Mouse (Mus musculus) CH12.LX (cell line): ENCODE measurements around the gene Zbtb46. TPM values are rescaled to one million over a fixed set of nuclear protein-coding genes. Genes with fewer than 3 reads are reported as not detected.

Experiments
- DNase-seq: peaks from one replicate; pipeline ENCODE4 v3.0.0-alpha.2; 2013; ENCODE audit errors: extremely low read depth
- H3K27ac ChIP-seq: 2 replicates; pipeline ENCODE4 v1.5.1; 2012; ENCODE audit warnings: low read depth, mild to moderate bottlenecking, control low read depth, moderate library complexity; ENCODE audit not compliant: insufficient read depth
- H3K27me3 ChIP-seq: replicated peaks from 2 replicates; pipeline ENCODE3; 2012; ENCODE audit warnings: inconsistent platforms
- H3K36me3 ChIP-seq, 2 experiments: replicated peaks in 1 of 2; 2 replicates each; pipeline versions ENCODE3 to v1.6.1; 2012; ENCODE audit warnings: inconsistent platforms in 1 of 2, low read length in 1 of 2, mild to moderate bottlenecking in 1 of 2, mixed read lengths in 1 of 2, moderate library complexity in 1 of 2; ENCODE audit not compliant: control insufficient read depth in 1 of 2, insufficient read depth in 1 of 2
- H3K4me1 ChIP-seq, 2 experiments: 2 replicates each; pipeline ENCODE4 v1.6.1; 2012; ENCODE audit warnings: inconsistent platforms in 1 of 2, moderate library complexity in 1 of 2; ENCODE audit not compliant: insufficient read depth in 2 of 2, control insufficient read depth in 1 of 2
- H3K4me2 ChIP-seq: 2 replicates; pipeline ENCODE4 v1.6.1; 2012; ENCODE audit warnings: low read depth, mild to moderate bottlenecking, control low read depth; ENCODE audit not compliant: poor library complexity, insufficient read depth, severe bottlenecking
- H3K4me3 ChIP-seq, 3 experiments: fragments of 150-350 bp in 1 of 3; sonication (generic) in 1 of 3; replicated peaks in 1 of 3; 2 replicates each; pipeline versions ENCODE3 to v1.5.1; 2011 to 2012; ENCODE audit warnings: low read depth in 2 of 3, low read length in 2 of 3, mild to moderate bottlenecking in 2 of 3, moderate library complexity in 2 of 3, control low read depth in 1 of 3, improper control_type of control experiment in 1 of 3, inconsistent platforms in 1 of 3, mixed read lengths in 1 of 3; ENCODE audit not compliant: poor library complexity in 1 of 3
- H3K79me2 ChIP-seq: replicated peaks from 2 replicates; pipeline ENCODE4 v1.6.1; 2012; ENCODE audit warnings: mild to moderate bottlenecking, moderate library complexity; ENCODE audit not compliant: control insufficient read depth, poor library complexity, insufficient read depth, severe bottlenecking; ENCODE audit errors: extremely low read depth
- H3K9ac ChIP-seq: 2 replicates; pipeline ENCODE4 v1.6.1; 2012; ENCODE audit warnings: low read depth, mild to moderate bottlenecking, control low read depth, moderate library complexity; ENCODE audit not compliant: insufficient read depth
- H3K9me3 ChIP-seq: replicated peaks from 2 replicates; pipeline ENCODE3; 2012; ENCODE audit warnings: low read length, inconsistent platforms, mixed read lengths
- CHD1 ChIP-seq: IDR thresholded peaks from 2 replicates; pipeline ENCODE4 v1.6.1; 2012; ENCODE audit warnings: low read depth, low read length, improper control_type of control experiment, inconsistent platforms
- CHD2 ChIP-seq: IDR thresholded peaks from 2 replicates; pipeline ENCODE4 v1.6.1; 2011; ENCODE audit warnings: low read length, improper control_type of control experiment
- CTCF ChIP-seq, 2 experiments: IDR thresholded peaks in 1 of 2; conservative IDR thresholded peaks in 1 of 2; 2 replicates each; pipeline ENCODE4 v1.5.1; 2011 to 2012; ENCODE audit warnings: low read depth in 2 of 2, low read length in 2 of 2, improper control_type of control experiment in 1 of 2, inconsistent platforms in 1 of 2, mild to moderate bottlenecking in 1 of 2, moderate library complexity in 1 of 2
- E2F4 ChIP-seq: IDR thresholded peaks from 2 replicates; pipeline ENCODE4 v1.6.1; 2011; ENCODE audit warnings: low read depth, low read length, improper control_type of control experiment; ENCODE audit not compliant: insufficient replicate concordance
- ETS1 ChIP-seq: conservative IDR thresholded peaks from 2 replicates; pipeline ENCODE4 v1.6.1; 2012; ENCODE audit warnings: low read depth, mild to moderate bottlenecking, inconsistent platforms, low read length, improper control_type of control experiment, moderate library complexity
- IRF4 ChIP-seq: IDR thresholded peaks from 2 replicates; pipeline ENCODE4 v1.6.1; 2014; ENCODE audit warnings: low read depth, mild to moderate bottlenecking, inconsistent platforms, low read length, improper control_type of control experiment
- JUN ChIP-seq: IDR thresholded peaks from 2 replicates; pipeline ENCODE4 v1.6.1; 2011; ENCODE audit warnings: low read depth, mild to moderate bottlenecking, low read length, improper control_type of control experiment, moderate library complexity; ENCODE audit not compliant: insufficient read depth
- KAT2A ChIP-seq: IDR thresholded peaks from 2 replicates; pipeline ENCODE4 v1.6.1; 2012; ENCODE audit warnings: low read length, improper control_type of control experiment, inconsistent platforms; ENCODE audit not compliant: insufficient replicate concordance
- MAFK ChIP-seq: IDR thresholded peaks from 2 replicates; pipeline ENCODE4 v1.6.1; 2011; ENCODE audit warnings: low read length, improper control_type of control experiment; ENCODE audit not compliant: insufficient replicate concordance
- MAZ ChIP-seq: IDR thresholded peaks from 2 replicates; pipeline ENCODE4 v1.6.1; 2012; ENCODE audit warnings: low read depth, mild to moderate bottlenecking, inconsistent platforms, low read length, improper control_type of control experiment, moderate library complexity
- MEF2A ChIP-seq: IDR thresholded peaks from 2 replicates; pipeline ENCODE4 v1.6.1; 2014; ENCODE audit warnings: low read depth, mild to moderate bottlenecking, inconsistent platforms, low read length, improper control_type of control experiment, borderline replicate concordance
- MXI1 ChIP-seq: IDR thresholded peaks from 2 replicates; pipeline ENCODE4 v1.6.1; 2011; ENCODE audit warnings: mild to moderate bottlenecking, low read depth, low read length, improper control_type of control experiment
- NELFE ChIP-seq: IDR thresholded peaks from 2 replicates; pipeline ENCODE4 v1.6.1; 2011; ENCODE audit warnings: low read depth, low read length, improper control_type of control experiment
- NRF1 ChIP-seq: IDR thresholded peaks from 2 replicates; pipeline ENCODE4 v1.6.1; 2014; ENCODE audit warnings: low read depth, mild to moderate bottlenecking, inconsistent platforms, low read length, improper control_type of control experiment, moderate library complexity
- PAX5 ChIP-seq: IDR thresholded peaks from 2 replicates; pipeline ENCODE4 v1.6.1; 2012; ENCODE audit warnings: low read length, inconsistent platforms, mixed read lengths
- POLR2A ChIP-seq: IDR thresholded peaks from 2 replicates; pipeline ENCODE4 v1.6.1; 2011; ENCODE audit warnings: low read depth, mild to moderate bottlenecking, improper control_type of control experiment, low read length
- POLR2AphosphoS2 ChIP-seq: IDR thresholded peaks from 2 replicates; pipeline ENCODE4 v1.6.1; 2011; ENCODE audit warnings: low read depth, low read length, improper control_type of control experiment
- SMC3 ChIP-seq: IDR thresholded peaks from 2 replicates; pipeline ENCODE4 v1.6.1; 2011; ENCODE audit warnings: low read depth, low read length, improper control_type of control experiment
- TCF12 ChIP-seq: IDR thresholded peaks from 2 replicates; pipeline ENCODE4 v1.6.1; 2014; ENCODE audit warnings: low read depth, mild to moderate bottlenecking, inconsistent platforms, low read length, improper control_type of control experiment
- UBTF ChIP-seq: IDR thresholded peaks from 2 replicates; pipeline ENCODE4 v1.6.1; 2012; ENCODE audit warnings: low read depth, mild to moderate bottlenecking, inconsistent platforms, low read length, improper control_type of control experiment, moderate library complexity
- USF2 ChIP-seq: conservative IDR thresholded peaks from 2 replicates; pipeline ENCODE4 v1.6.1; 2011; ENCODE audit warnings: low read depth, low read length, improper control_type of control experiment
- ZC3H11A ChIP-seq: IDR thresholded peaks from 2 replicates; pipeline ENCODE4 v1.6.1; 2012; ENCODE audit warnings: low read depth, mild to moderate bottlenecking, inconsistent platforms, low read length, improper control_type of control experiment
- ZKSCAN1 ChIP-seq: IDR thresholded peaks from 2 replicates; pipeline ENCODE4 v1.6.1; 2012; ENCODE audit warnings: low read depth, inconsistent platforms, low read length, improper control_type of control experiment, borderline replicate concordance
- ZMIZ1 ChIP-seq: IDR thresholded peaks from 2 replicates; pipeline ENCODE4 v1.6.1; 2012; ENCODE audit warnings: low read depth, mild to moderate bottlenecking, inconsistent platforms, low read length, improper control_type of control experiment
- ZNF384 ChIP-seq: IDR thresholded peaks from 2 replicates; pipeline ENCODE4 v1.6.1; 2012; ENCODE audit warnings: low read depth, low read length, improper control_type of control experiment, inconsistent platforms
- dilution Hi-C: fragments of 300-500 bp; cut with MboI; formaldehyde crosslinking; loops from 2 replicates; pipeline ENCODE4 v1.14.3; 2020; ENCODE audit warnings: low sequenced_read_pairs; ENCODE audit not compliant: extremely low pct_unique_long_range_greater_than_20kb, extremely low pct_ligation_motif_present
- in situ Hi-C: fragments of 300-500 bp; cut with MboI; formaldehyde crosslinking; loops from 3 replicates; pipeline ENCODE4 v1.14.3; 2019; ENCODE audit warnings: low sequenced_read_pairs, low pct_ligation_motif_present, low pct_unique_long_range_greater_than_20kb, mixed read lengths
- polyA plus RNA-seq: library from polyadenylated mRNA; unstranded; fragments of >175 nt; gene quantifications from 2 replicates; pipeline ENCODE4 v1.2.1, GENCODE M21; 2012; ENCODE audit warnings: low read depth; ENCODE audit not compliant: insufficient read length
- total RNA-seq, 2 experiments: library from RNA; depleted of rRNA; stranded (reverse); fragments of 300-350 nt in 1 of 2; fragments of >200 nt in 1 of 2; gene quantifications; 2 replicates each; pipeline ENCODE4 v1.2.3; 2012 to 2014

Gene Zbtb46
- total and polyA plus RNA-seq, 3 experiments = 5.3 to 9.3 (median 6.7) TPM

GRCm38 (mm10) chr2:181471246-181471645, 12.0 kb upstream of the Zbtb46 start:
- no peak overlapping the region for H3K4me3 ChIP-seq
- TF ChIP-seq CHD1 (no peak), IRF4 (no peak), TCF12 (no peak), ZMIZ1 (no peak), POLR2A (no peak), MAFK (no peak), UBTF (no peak), PAX5 (no peak), ZKSCAN1 (no peak), KAT2A (no peak), MXI1 (no peak), ZNF384 (no peak), MEF2A (no peak), POLR2AphosphoS2 (no peak), NELFE (no peak), NRF1 (no peak)
- H3K9ac ChIP-seq = no peak overlapping the region
- in situ Hi-C loops = no loop called here
- H3K79me2 ChIP-seq = no peaks in the 10 kb centered on the region
- H3K27ac ChIP-seq = no peak overlapping the region
- DNase-seq = no peak
- dilution Hi-C loops = no loop called here
- H3K27me3 ChIP-seq = no peaks in the 10 kb centered on the region
- no peak overlapping the region for H3K4me2 ChIP-seq
- no peaks in the 10 kb centered on the region for H3K9me3 ChIP-seq
- no peaks in the 10 kb centered on the region for H3K36me3 ChIP-seq
- H3K4me1 ChIP-seq = peaks cover 7 to 18% of the 10 kb centered on the region in 2 experiments

GRCm38 (mm10) chr2:181470285-181470684, 11.1 kb upstream of the Zbtb46 start:
- dilution Hi-C loops = no loop called here
- H3K79me2 ChIP-seq = no peaks in the 10 kb centered on the region

GRCm38 (mm10) chr2:181465423-181465822, 6.2 kb upstream of the Zbtb46 start:
- dilution Hi-C loops (no loop called here), in situ Hi-C loops (no loop called here)
- Histone ChIP-seq H3K9ac (no peak overlapping the region), H3K79me2 (no peaks in the 10 kb centered on the region), H3K4me2 (no peak overlapping the region), H3K4me3 (no peak overlapping the region), H3K4me1 (peaks cover 3 to 8% of the 10 kb centered on the region in 2 experiments; a peak in 2 of 4 replicates), H3K9me3 (no peaks in the 10 kb centered on the region), H3K36me3 (no peaks in the 10 kb centered on the region), H3K27ac (no peak overlapping the region), H3K27me3 (peaks cover 36% of the 10 kb centered on the region)
- TF ChIP-seq CHD2 = no peak
- no peak for TF ChIP-seq USF2
- no peak for TF ChIP-seq ZC3H11A
- TF ChIP-seq ZMIZ1 = no peak
- no peak for TF ChIP-seq MAZ
- TF ChIP-seq CTCF (conservative IDR thresholded peaks at IDR 0.05 in 1 of 2, IDR thresholded peaks at IDR 0.05 in 1 of 2; ENCODE audit: low read depth in 2 of 2, low read length in 2 of 2) = no peak
- TF ChIP-seq ETS1 = no peak
- TF ChIP-seq ZNF384 = no peak
- no peak for TF ChIP-seq MEF2A
- no peak for TF ChIP-seq NELFE
- TF ChIP-seq SMC3 = no peak
- no peak for TF ChIP-seq MXI1
- TF ChIP-seq E2F4 = no peak
- TF ChIP-seq JUN = no peak
- no peak for TF ChIP-seq MAFK
- DNase-seq = no peak

More at GRCm38 (mm10) chr2:181470285-181470684, 11.1 kb upstream of the Zbtb46 start:
- in situ Hi-C loops = no loop called here
- Histone ChIP-seq H3K4me1 (peaks cover 7 to 18% of the 10 kb centered on the region in 2 experiments), H3K4me2 (no peak overlapping the region), H3K9ac (no peak overlapping the region), H3K27ac (no peak overlapping the region), H3K36me3 (no peaks in the 10 kb centered on the region), H3K27me3 (no peaks in the 10 kb centered on the region), H3K9me3 (no peaks in the 10 kb centered on the region), H3K4me3 (no peak overlapping the region)
- no peak for TF ChIP-seq NELFE
- DNase-seq = no peak
